ENCODE assay signal across 8 mouse cellular contexts in the genomic region with DNA sequence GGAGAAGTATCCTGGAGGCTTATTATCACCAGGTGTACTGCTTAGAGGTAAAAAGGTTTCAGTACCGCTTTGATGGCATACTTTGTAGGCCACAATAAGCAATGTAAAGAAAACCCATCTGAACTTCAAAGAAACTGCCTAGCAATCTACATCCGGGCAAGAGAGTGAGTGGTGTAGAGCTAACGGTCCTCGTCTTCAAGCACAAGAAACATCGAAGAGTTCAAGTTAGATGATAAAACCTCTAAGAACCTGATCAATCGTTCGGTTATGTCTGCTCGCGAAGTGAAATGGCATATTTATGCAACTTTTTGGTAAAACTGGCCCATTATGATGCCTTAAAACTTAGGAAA. TPM values are rescaled to one million over a fixed set of nuclear protein-coding genes. Genes with fewer than 3 reads are reported as not detected.
DNase-seq lines count a peak whose midpoint lies in the region; ATAC-seq and TF ChIP-seq lines count a peak whose summit lies in the region.

No protein-coding gene starts in this region.

- H3K4me3 ChIP-seq in lung, embryonic 14.5 days (ENCODE audit: low read depth, low read length) = peak overlapping the region; percentile 89
- peak overlapping the region; percentile 72 for H3K4me3 ChIP-seq in bone marrow macrophage, adult 2 months (ENCODE audit: insufficient read depth, low read length)
- peak overlapping the region; percentile 71 for H3K4me3 ChIP-seq in hindbrain, embryonic 13.5 days
- peak overlapping the region; percentile 91 for H3K4me3 ChIP-seq in midbrain, embryonic 14.5 days (replicated peaks; ENCODE audit: low read depth, low read length)

- TF ChIP-seq POLR2A in bone marrow macrophage, adult 2 months (IDR thresholded peaks at IDR 0.05; ENCODE audit: borderline replicate concordance, low read depth, low read length) = no peak

- H3K9ac ChIP-seq in lung, embryonic 14.5 days = peak overlapping the region; percentile 79
- peak overlapping the region; percentile 86 for H3K9ac ChIP-seq in hindbrain, embryonic 13.5 days
- peak overlapping the region; percentile 88 for H3K9ac ChIP-seq in midbrain, embryonic 14.5 days (replicated peaks; ENCODE audit: low read length)

- no peaks in the 10 kb centered on the region; the same call in 1 of the 2 replicates for H3K4me1 ChIP-seq in lung, embryonic 14.5 days (ENCODE audit: insufficient read depth)
- H3K4me1 ChIP-seq in bone marrow macrophage, adult 2 months (ENCODE audit: control insufficient read depth, insufficient read depth, low read length) = peaks cover 22% of the 10 kb centered on the region
- H3K4me1 ChIP-seq in hindbrain, embryonic 13.5 days (replicated peaks) = peaks cover 29% of the 10 kb centered on the region
- H3K4me1 ChIP-seq in midbrain, embryonic 14.5 days (ENCODE audit: control insufficient read depth, insufficient read depth, low read length) = peaks cover 22% of the 10 kb centered on the region

- H3K36me3 ChIP-seq in lung, embryonic 14.5 days (ENCODE audit: insufficient read depth) = 0 out of 2 replicates have a peak, but pooled peaks cover 6% of the 10 kb centered on the region
- peaks cover 4% of the 10 kb centered on the region; the same call in 1 of the 2 replicates for H3K36me3 ChIP-seq in hindbrain, embryonic 13.5 days
- H3K36me3 ChIP-seq in midbrain, embryonic 14.5 days (ENCODE audit: control insufficient read depth, insufficient read depth, low read length) = no peaks in the 10 kb centered on the region

- peak overlapping the region; percentile 62 for H3K4me2 ChIP-seq in lung, embryonic 14.5 days
- peak overlapping the region; percentile 83 for H3K4me2 ChIP-seq in hindbrain, embryonic 13.5 days
- peak overlapping the region; percentile 61 for H3K4me2 ChIP-seq in midbrain, embryonic 14.5 days (ENCODE audit: low read length)

- 5% methylated on average over 9 of the region's 9 CpGs for WGBS in lung, embryonic 14.5 days
- 8% methylated on average over 9 of the region's 9 CpGs for WGBS in hindbrain, embryonic 13.5 days
- 5% methylated on average over 9 of the region's 9 CpGs for WGBS in midbrain, embryonic 14.5 days

- ATAC-seq in lung, embryonic 14.5 days (ENCODE audit: insufficient read depth) = no peak
- no peak for ATAC-seq in hindbrain, embryonic 13.5 days (ENCODE audit: low FRiP score)
- no peak for ATAC-seq in midbrain, embryonic 14.5 days (ENCODE audit: low FRiP score, low TSS enrichment)

- no peak for TF ChIP-seq CTCF in lung, embryonic 14.5 days (IDR thresholded peaks at IDR 0.05; ENCODE audit: low read depth)
- no peak for TF ChIP-seq CTCF in bone marrow macrophage, adult 2 months (IDR thresholded peaks at IDR 0.05; ENCODE audit: low read depth, low read length)

- no peaks in the 10 kb centered on the region for H3K27me3 ChIP-seq in lung, embryonic 14.5 days (ENCODE audit: insufficient read depth, low read length)
- no peaks in the 10 kb centered on the region for H3K27me3 ChIP-seq in hindbrain, embryonic 13.5 days
- no peaks in the 10 kb centered on the region for H3K27me3 ChIP-seq in midbrain, embryonic 14.5 days (ENCODE audit: control insufficient read depth, insufficient read depth, low read length)

- DNase-seq in lung, embryonic 14.5 days = peak; percentile 44
- DNase-seq in lung, postnatal 10 days = no peak
- DNase-seq in midbrain, embryonic 14.5 days = peak; percentile 51
- DNase-seq in c-Kit-positive CD71-positive TER-119-positive erythroid progenitor cells, embryonic 14.5 days (ENCODE audit: low spot score) = no peak
- no peak for DNase-seq in frontal cortex, adult 2 months (ENCODE audit: extremely low spot score in 1 of 2, low spot score in 1 of 2)
- DNase-seq in adrenal gland, adult 2 months = no peak

- H3K27ac ChIP-seq in lung, embryonic 14.5 days (ENCODE audit: low read depth) = peak overlapping the region; percentile 94
- H3K27ac ChIP-seq in bone marrow macrophage, adult 2 months (ENCODE audit: insufficient read depth, low read depth, low read length) = peak overlapping the region; percentile 79
- peak overlapping the region; percentile 95 for H3K27ac ChIP-seq in hindbrain, embryonic 13.5 days
- H3K27ac ChIP-seq in midbrain, embryonic 14.5 days (replicated peaks; ENCODE audit: low read depth, low read length) = peak overlapping the region; percentile 93

- no peaks in the 10 kb centered on the region for H3K9me3 ChIP-seq in lung, embryonic 14.5 days (ENCODE audit: low read depth, low read length)
- no peaks in the 10 kb centered on the region for H3K9me3 ChIP-seq in hindbrain, embryonic 13.5 days
- H3K9me3 ChIP-seq in midbrain, embryonic 14.5 days (ENCODE audit: control insufficient read depth, low read length) = no peaks in the 10 kb centered on the region

RNA-seq across cellular contexts. Expression of gene Wdr37, which starts 1.6 kb away (rescaled TPM):
- 23.4 and 24.4 TPM in 2 replicates for polyA plus RNA-seq in lung, embryonic 14.5 days (2014; fragmentation: Nextera tagmentation; extraction: Ambion mirVana)
- polyA plus RNA-seq in bone marrow macrophage, adult 2 months (2012; ENCODE audit: insufficient read depth, insufficient read length, missing spikeins) = 25.2 and 34.5 TPM in 2 replicates
- 53.9 and 57.7 TPM in 2 replicates for polyA plus RNA-seq in hindbrain, embryonic 13.5 days (2015; fragmentation: Nextera tagmentation; extraction: Ambion mirVana)
- polyA plus RNA-seq in midbrain, embryonic 14.5 days (2014; fragmentation: Nextera tagmentation; extraction: Ambion mirVana) = 51.3 and 71.0 TPM in 2 replicates
- polyA plus RNA-seq in frontal cortex, adult 2 months (2012; rRNA removed) = 40.2 and 41.2 TPM in 2 replicates
- 10 to 100 TPM; 34.4 to 46.4 TPM for total RNA-seq in adrenal gland, adult 2 months (2021)
- polyA plus RNA-seq in adrenal gland, adult 2 months (2012; rRNA removed) = 5.8 and 7.7 TPM in 2 replicates

RNA-seq across cellular contexts. Expression of gene Idi1, which starts 15.2 kb away (rescaled TPM):
- 71.5 and 81.2 TPM in 2 replicates for polyA plus RNA-seq in lung, embryonic 14.5 days (2014; fragmentation: Nextera tagmentation; extraction: Ambion mirVana)
- 23.0 and 28.4 TPM in 2 replicates for polyA plus RNA-seq in bone marrow macrophage, adult 2 months (2012; ENCODE audit: insufficient read depth, insufficient read length, missing spikeins)
- polyA plus RNA-seq in hindbrain, embryonic 13.5 days (2015; fragmentation: Nextera tagmentation; extraction: Ambion mirVana) = 87.8 and 88.6 TPM in 2 replicates
- polyA plus RNA-seq in midbrain, embryonic 14.5 days (2014; fragmentation: Nextera tagmentation; extraction: Ambion mirVana) = 66.6 and 81.8 TPM in 2 replicates
- polyA plus RNA-seq in frontal cortex, adult 2 months (2012; rRNA removed) = 37.7 and 40.9 TPM in 2 replicates
- total RNA-seq in adrenal gland, adult 2 months (2021) = 100 to 1,000 TPM in 1 of 2 experiments, 10 to 100 TPM in 1; 70.8 to 157 TPM
- polyA plus RNA-seq in adrenal gland, adult 2 months (2012; rRNA removed) = 7.1 and 10.4 TPM in 2 replicates

Comparison
In these comparisons a context has a peak if more than half of its experiments do, and no peak if none do; other contexts are left out.
1. DNase-seq: peak in lung, embryonic 14.5 days (single experiment) and midbrain, embryonic 14.5 days (single experiment); none in lung, postnatal 10 days (single experiment), c-Kit-positive CD71-positive TER-119-positive erythroid progenitor cells, embryonic 14.5 days (single experiment), frontal cortex, adult 2 months (0 of 2) and adrenal gland, adult 2 months (single experiment).
2. Peak in every context shown above with its lines, with median percentiles within 50 percentile points of each other: H3K27ac ChIP-seq, H3K4me2 ChIP-seq, H3K4me3 ChIP-seq and H3K9ac ChIP-seq.